Mouse (Mus musculus) embryonic facial prominence, embryonic 10.5 days (tissue): ENCODE measurements around the gene Clec4f. TPM values are rescaled to one million over a fixed set of nuclear protein-coding genes. Genes with fewer than 3 reads are reported as not detected.

ENCODE experiments used
- DNase-seq: peaks from one replicate; pipeline ENCODE4 v3.0.0-alpha.2; 2017; ENCODE audit warnings: low spot score
- H3K27ac ChIP-seq: fragments of 300-500 bp; sonication (generic); replicated peaks from 2 replicates; pipeline ENCODE4 v1.5.1; 2016; ENCODE audit warnings: mild to moderate bottlenecking
- H3K27me3 ChIP-seq: fragments of 300-500 bp; sonication (generic); replicated peaks from 2 replicates; pipeline ENCODE4 v1.6.1; 2016; ENCODE audit warnings: low read depth, mild to moderate bottlenecking; ENCODE audit not compliant: poor library complexity, severe bottlenecking
- H3K36me3 ChIP-seq: fragments of 300-500 bp; sonication (generic); replicated peaks from 2 replicates; pipeline ENCODE4 v1.6.1; 2016; ENCODE audit warnings: mild to moderate bottlenecking, moderate library complexity
- H3K4me1 ChIP-seq: fragments of 300-500 bp; sonication (generic); 2 replicates; pipeline ENCODE4 v1.6.1; 2016
- H3K4me3 ChIP-seq: fragments of 300-500 bp; sonication (generic); 2 replicates; pipeline ENCODE4 v1.5.1; 2016; ENCODE audit warnings: mild to moderate bottlenecking, moderate library complexity
- H3K9me3 ChIP-seq: fragments of 300-500 bp; sonication (generic); 2 replicates; pipeline ENCODE4 v1.6.1; 2016; ENCODE audit warnings: mild to moderate bottlenecking
- WGBS: fragments of 180-500 bp; shearing (Covaris S2); methylation state at CpG from one replicate; pipeline ENCODE4 v1.1.7; 2016; 5-methylcytosine and 5-hydroxymethylcytosine counted together
- polyA plus RNA-seq: library from polyadenylated mRNA; unstranded; fragments of >200 nt; fragmentation: Nextera tagmentation; extraction: Ambion mirVana; gene quantifications from 2 replicates; pipeline ENCODE4 v1.2.1, GENCODE M21; 2016

Gene Clec4f
- not detected in 2 replicates for polyA plus RNA-seq

GRCm38 (mm10) chr6:83656087-83656486 lies at the start of gene Clec4f:
Gene Clec4f, minus strand, starts transcription at chr6:83656187.
- Histone ChIP-seq H3K27me3 (no peaks in the 10 kb centered on the region), H3K4me3 (no peak within 1 kb of the TSS), H3K4me1 (0 out of 2 replicates have a peak, but pooled peaks cover 2% of the 10 kb centered on the region), H3K9me3 (no peaks in the 10 kb centered on the region), H3K36me3 (no peaks in the 10 kb centered on the region), H3K27ac (no peak within 1 kb of the TSS)
- 95% methylated on average over 2 of the region's 2 CpGs for WGBS
- DNase-seq = no peak

- Histone ChIP-seq H3K4me1 (peaks cover 7% of the 10 kb centered on the region; the same call in 1 of the 2 replicates), H3K27ac (no peak overlapping the region), H3K36me3 (no peaks in the 10 kb centered on the region), H3K9me3 (no peaks in the 10 kb centered on the region), H3K4me3 (no peak overlapping the region), H3K27me3 (peaks cover 100% of the 10 kb centered on the region)
- 14% methylated on average over 5 of the region's 5 CpGs for WGBS
- no peak for DNase-seq
Measured at GRCm38 (mm10) chr6:83704701-83705100, 48.7 kb upstream of the Clec4f start.

GRCm38 (mm10) chr6:83704294-83704693 lies 48.3 kb upstream of the Clec4f start:
- H3K27ac ChIP-seq = no peak overlapping the region
- WGBS = 9% methylated on average over 1 of the region's 1 CpGs
- DNase-seq = no peak

GRCm38 (mm10) chr6:83703722-83704078 lies 47.7 kb upstream of the Clec4f start:
- H3K36me3 ChIP-seq = no peaks in the 10 kb centered on the region
- peaks cover 100% of the 10 kb centered on the region for H3K27me3 ChIP-seq
- peak; percentile 56 for DNase-seq
- no peak overlapping the region for H3K27ac ChIP-seq
- peaks cover 7% of the 10 kb centered on the region; the same call in 1 of the 2 replicates for H3K4me1 ChIP-seq
- no peak overlapping the region for H3K4me3 ChIP-seq
- WGBS = 1% methylated on average over 10 of the region's 10 CpGs
- no peaks in the 10 kb centered on the region for H3K9me3 ChIP-seq

More at GRCm38 (mm10) chr6:83704294-83704693, 48.3 kb upstream of the Clec4f start:
- Histone ChIP-seq H3K36me3 (no peaks in the 10 kb centered on the region), H3K9me3 (no peaks in the 10 kb centered on the region), H3K27me3 (peaks cover 100% of the 10 kb centered on the region), H3K4me3 (no peak overlapping the region), H3K4me1 (peaks cover 7% of the 10 kb centered on the region; the same call in 1 of the 2 replicates)

GRCm38 (mm10) chr6:83703000-83703721 lies 47.2 kb upstream of the Clec4f start:
- Histone ChIP-seq H3K4me1 (peaks cover 7% of the 10 kb centered on the region; the same call in 1 of the 2 replicates), H3K27ac (no peak overlapping the region), H3K9me3 (no peaks in the 10 kb centered on the region), H3K36me3 (no peaks in the 10 kb centered on the region), H3K27me3 (peaks cover 100% of the 10 kb centered on the region), H3K4me3 (no peak overlapping the region)
- peak; percentile 53 for DNase-seq
- WGBS = under 1% methylated on average over 27 of the region's 27 CpGs

- Histone ChIP-seq H3K9me3 (no peaks in the 10 kb centered on the region), H3K36me3 (no peaks in the 10 kb centered on the region), H3K27ac (no peak overlapping the region), H3K4me3 (peak overlapping the region; percentile 16; the same call in 1 of the 2 replicates), H3K27me3 (peaks cover 100% of the 10 kb centered on the region), H3K4me1 (peaks cover 7% of the 10 kb centered on the region; the same call in 1 of the 2 replicates)
- DNase-seq = peak; percentile 80
- WGBS = under 1% methylated on average over 53 of the region's 53 CpGs
Measured at GRCm38 (mm10) chr6:83702146-83702999, 46.4 kb upstream of the Clec4f start.

- Histone ChIP-seq H3K27ac (no peak overlapping the region), H3K27me3 (peaks cover 100% of the 10 kb centered on the region), H3K36me3 (no peaks in the 10 kb centered on the region), H3K4me3 (no peak overlapping the region), H3K4me1 (peaks cover 7% of the 10 kb centered on the region; the same call in 1 of the 2 replicates), H3K9me3 (no peaks in the 10 kb centered on the region)
- DNase-seq = peak; percentile 48
- 1% methylated on average over 11 of the region's 11 CpGs for WGBS
Measured at GRCm38 (mm10) chr6:83701001-83701400, 45.0 kb upstream of the Clec4f start.

- Histone ChIP-seq H3K4me3 (no peak overlapping the region), H3K9me3 (no peaks in the 10 kb centered on the region), H3K4me1 (peaks cover 7% of the 10 kb centered on the region; the same call in 1 of the 2 replicates), H3K36me3 (no peaks in the 10 kb centered on the region), H3K27me3 (peaks cover 100% of the 10 kb centered on the region), H3K27ac (no peak overlapping the region)
- WGBS = 2% methylated on average over 5 of the region's 5 CpGs
- DNase-seq = no peak
Measured at GRCm38 (mm10) chr6:83699971-83700370, 44.0 kb upstream of the Clec4f start.

- H3K4me3 ChIP-seq = no peak overlapping the region
- no peak overlapping the region for H3K27ac ChIP-seq
- peaks cover 100% of the 10 kb centered on the region for H3K27me3 ChIP-seq
- no peaks in the 10 kb centered on the region for H3K9me3 ChIP-seq
- H3K4me1 ChIP-seq = peaks cover 11% of the 10 kb centered on the region; the same call in 1 of the 2 replicates
- WGBS = 1% methylated on average over 8 of the region's 8 CpGs
- H3K36me3 ChIP-seq = no peaks in the 10 kb centered on the region
- no peak for DNase-seq
Measured at GRCm38 (mm10) chr6:83697932-83698331, 41.9 kb upstream of the Clec4f start.

GRCm38 (mm10) chr6:83696684-83697083 lies 40.7 kb upstream of the Clec4f start:
- 3% methylated on average over 7 of the region's 7 CpGs for WGBS
- Histone ChIP-seq H3K4me1 (peaks cover 4% of the 10 kb centered on the region; the same call in 1 of the 2 replicates), H3K27me3 (peaks cover 100% of the 10 kb centered on the region), H3K4me3 (no peak overlapping the region), H3K36me3 (no peaks in the 10 kb centered on the region), H3K27ac (no peak overlapping the region), H3K9me3 (no peaks in the 10 kb centered on the region)
- no peak for DNase-seq

- WGBS = 9% methylated on average over 3 of the region's 3 CpGs
- Histone ChIP-seq H3K27me3 (peaks cover 100% of the 10 kb centered on the region), H3K36me3 (no peaks in the 10 kb centered on the region), H3K4me3 (no peak overlapping the region), H3K4me1 (peaks cover 8% of the 10 kb centered on the region; the same call in 1 of the 2 replicates), H3K9me3 (no peaks in the 10 kb centered on the region), H3K27ac (no peak overlapping the region)
- DNase-seq = no peak
Measured at GRCm38 (mm10) chr6:83695731-83696130, 39.7 kb upstream of the Clec4f start.

- Histone ChIP-seq H3K36me3 (no peaks in the 10 kb centered on the region), H3K27ac (no peak overlapping the region), H3K27me3 (peaks cover 99% of the 10 kb centered on the region), H3K4me3 (no peak overlapping the region), H3K4me1 (peaks cover 8% of the 10 kb centered on the region; the same call in 1 of the 2 replicates), H3K9me3 (no peaks in the 10 kb centered on the region)
- under 1% methylated on average over 9 of the region's 9 CpGs for WGBS
- peak; percentile 74 for DNase-seq
Measured at GRCm38 (mm10) chr6:83693835-83694234, 37.8 kb upstream of the Clec4f start.
